Mouse (Mus musculus) olfactory bulb, adult 2 months (tissue): ENCODE measurements around the gene Tbata.

Experiments
- CTCF ChIP-seq: fragments of 200-500 bp; IDR thresholded peaks from 2 replicates; pipeline ENCODE4 v1.5.1; 2012; ENCODE audit warnings: low read depth, mild to moderate bottlenecking, low read length, moderate library complexity; ENCODE audit not compliant: insufficient read depth
- POLR2A ChIP-seq: fragments of 200-500 bp; IDR thresholded peaks from 2 replicates; pipeline ENCODE4 v1.6.1; 2012; ENCODE audit warnings: mild to moderate bottlenecking, low read depth, low read length, moderate library complexity; ENCODE audit not compliant: insufficient read depth

- TF ChIP-seq POLR2A: no peak
- no peak for TF ChIP-seq CTCF
Observed at GRCm38 (mm10) chr10:61123276-61123913, 48.4 kb upstream of the Tbata start.
